Mouse (Mus musculus): ENCODE data around the gene Dlst.

GRCm38 (mm10) chr12:85134043-85134794 lies 23.6 kb downstream of the Dlst start:
- TF ChIP-seq CTCF (conservative IDR thresholded peaks at IDR 0.05; ENCODE audit: low read length) (no peak), POU5F1 (IDR thresholded peaks at IDR 0.05; ENCODE audit: borderline replicate concordance, low read length) (no peak)
